Mouse (Mus musculus): ENCODE results near the gene Tfb1m.

Tfb1m gene

DNA sequence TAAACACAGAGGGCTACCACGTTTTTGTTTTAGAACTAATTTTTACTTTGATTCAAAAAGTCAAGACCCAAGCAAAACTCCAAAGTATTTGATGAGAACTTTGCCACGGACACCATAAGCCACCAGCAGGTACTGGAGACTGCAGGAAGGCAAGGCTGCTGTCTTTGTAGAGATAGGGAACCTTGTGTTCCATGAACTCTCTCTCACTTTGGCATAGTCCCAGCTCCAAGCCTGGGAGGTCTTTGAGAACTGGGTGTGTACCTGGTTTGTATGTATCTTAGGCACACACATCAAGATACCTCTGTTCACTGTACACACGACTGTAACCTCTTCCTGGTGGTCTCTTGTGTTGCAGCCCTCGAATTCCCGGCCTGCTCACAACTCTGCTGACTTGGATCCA lies 43.3 kb downstream of the Tfb1m start:
- no peak for DNase-seq (ENCODE audit: low read depth, low spot score)

DNA sequence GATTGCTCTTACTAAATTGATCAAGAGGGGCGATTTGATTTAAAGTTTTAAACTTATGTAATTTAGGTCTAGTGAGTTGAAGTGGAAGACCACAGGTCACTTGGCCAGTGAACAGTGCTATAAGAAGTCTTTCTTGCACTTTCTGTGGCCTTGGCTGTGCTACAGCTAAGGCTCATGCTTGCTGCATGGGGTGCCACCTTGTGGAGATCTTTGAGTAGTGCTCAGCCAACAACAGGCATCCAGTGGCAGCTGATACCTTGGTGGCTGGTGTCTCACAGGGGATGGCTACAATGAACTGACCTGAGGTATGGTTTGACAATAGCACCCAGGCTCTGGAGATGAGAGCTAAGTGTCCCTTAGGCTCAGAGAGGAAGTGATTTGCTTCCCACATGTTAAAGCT lies 47.7 kb downstream of the Tfb1m start:
- DNase-seq (ENCODE audit: low read depth, low spot score) = no peak

DNA sequence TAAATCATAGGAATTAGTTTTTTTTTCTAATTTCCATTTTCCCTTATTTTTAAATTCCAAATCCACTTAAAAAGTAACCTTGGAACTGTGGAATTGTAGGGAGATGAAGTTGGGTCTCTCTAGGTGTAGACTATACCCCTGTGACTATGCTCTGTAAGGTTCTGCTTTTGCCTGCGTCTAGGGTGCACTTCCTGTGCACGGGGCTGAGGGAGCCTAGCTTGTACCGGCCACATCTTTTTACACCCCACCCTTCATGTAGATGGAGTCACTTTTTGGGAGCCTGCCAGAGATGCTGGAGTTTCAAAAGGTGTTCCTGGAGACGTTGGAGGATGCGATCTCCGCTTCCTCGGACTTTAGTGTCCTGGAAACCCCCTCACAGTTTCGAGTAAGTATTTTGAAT lies 51.1 kb downstream of the Tfb1m start:
- DNase-seq (ENCODE audit: low read depth, low spot score) = no peak

DNA sequence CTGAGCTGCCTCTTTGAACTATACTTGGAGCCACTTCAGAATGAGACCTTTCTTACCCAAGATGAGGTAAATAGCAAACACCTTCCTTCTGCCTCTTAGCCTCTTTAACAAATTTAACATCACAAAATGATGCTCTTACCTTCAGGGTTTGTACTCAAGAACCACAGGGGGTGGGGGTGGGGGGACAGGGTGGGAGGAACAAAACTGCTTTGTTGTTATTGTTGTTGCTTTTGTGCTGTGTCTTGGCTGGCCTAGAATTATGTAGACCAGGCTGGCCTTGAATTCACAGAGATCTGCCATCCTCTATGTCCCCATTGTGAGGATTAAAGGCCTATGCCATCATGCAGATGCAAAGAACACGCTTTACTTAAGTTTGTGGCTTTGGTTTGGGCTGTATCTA lies 51.9 kb downstream of the Tfb1m start:
- DNase-seq (ENCODE audit: low read depth, low spot score) = no peak

DNA sequence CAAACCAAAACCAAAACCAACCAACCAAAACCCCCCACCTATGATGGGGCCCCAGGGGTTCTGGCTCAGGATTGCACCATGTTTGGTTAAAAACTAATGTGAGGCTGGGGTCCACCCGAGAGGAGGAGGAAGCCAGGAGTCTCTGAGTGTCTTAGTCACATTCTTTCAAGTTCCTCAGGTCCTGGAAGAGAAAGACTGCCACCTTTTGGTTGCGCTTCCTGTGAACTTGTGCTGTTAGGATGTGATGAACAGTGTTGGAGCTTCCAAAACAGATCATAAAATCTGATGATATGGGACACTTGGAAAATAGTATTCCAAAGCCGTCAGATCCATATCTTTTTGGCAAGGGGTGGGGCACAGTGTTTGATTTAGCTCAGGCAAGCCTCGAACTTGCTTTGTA lies 56.6 kb downstream of the Tfb1m start:
- DNase-seq (ENCODE audit: low read depth, low spot score) = no peak

DNA sequence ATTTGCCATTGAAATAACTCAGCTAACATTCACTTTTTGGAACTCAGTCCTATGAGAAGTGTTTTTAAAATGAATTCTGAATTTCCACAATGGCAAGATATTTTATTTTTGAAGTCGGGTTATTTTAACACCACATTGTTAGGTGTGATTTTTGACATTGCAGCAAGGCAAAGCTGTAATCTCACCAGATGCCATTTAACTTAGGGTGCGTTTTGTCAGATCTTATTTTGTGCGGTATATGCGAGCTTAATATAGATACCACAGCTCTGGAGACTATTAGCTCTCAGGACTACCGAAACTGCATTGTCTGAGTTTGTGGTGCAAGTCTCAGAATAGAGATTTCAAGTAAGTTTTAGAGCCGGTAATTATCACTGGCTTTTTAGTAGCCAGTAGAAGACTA lies 57.5 kb downstream of the Tfb1m start:
- DNase-seq (ENCODE audit: low read depth, low spot score) = no peak

DNA sequence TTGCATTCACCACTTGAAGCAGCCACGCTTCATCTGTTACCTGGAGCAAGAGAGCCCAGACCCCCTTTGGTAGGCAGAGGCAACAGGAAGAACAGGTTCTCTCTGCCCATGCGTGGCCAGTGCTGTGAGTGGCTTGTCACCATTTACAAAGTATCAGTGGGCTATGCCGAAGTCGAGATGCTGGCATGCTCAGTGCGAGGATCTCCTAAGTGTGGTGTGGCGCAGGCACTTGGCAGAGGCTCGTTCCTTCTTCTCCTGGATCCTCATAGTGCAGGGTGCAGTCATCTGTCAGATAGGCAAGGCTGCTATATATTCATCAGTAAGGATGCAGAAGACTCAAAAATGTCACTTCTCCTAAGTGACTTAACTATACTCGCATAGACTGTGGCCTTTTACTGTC lies 58.1 kb downstream of the Tfb1m start:
- DNase-seq (ENCODE audit: low read depth, low spot score) = no peak

DNA sequence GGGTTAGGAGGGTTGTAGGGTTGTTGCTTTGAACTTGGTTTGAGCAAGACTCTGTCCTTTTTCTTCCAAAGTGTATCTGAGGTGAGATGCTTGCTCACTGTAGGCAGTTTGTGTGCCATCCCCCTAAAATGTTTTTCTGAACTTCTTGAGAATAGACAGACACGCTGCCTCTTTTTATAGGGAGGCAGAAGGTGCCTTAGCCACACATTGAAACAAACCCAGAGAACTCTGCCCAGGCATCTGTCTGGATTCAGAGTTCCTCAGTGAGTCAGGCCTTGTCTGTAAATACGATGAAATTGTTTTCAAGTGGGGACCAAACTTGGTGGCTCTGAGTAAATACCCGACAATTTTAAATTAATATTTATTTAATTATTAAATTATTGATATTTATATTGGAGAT lies 59.0 kb downstream of the Tfb1m start:
- DNase-seq (ENCODE audit: low read depth, low spot score) = no peak

DNA sequence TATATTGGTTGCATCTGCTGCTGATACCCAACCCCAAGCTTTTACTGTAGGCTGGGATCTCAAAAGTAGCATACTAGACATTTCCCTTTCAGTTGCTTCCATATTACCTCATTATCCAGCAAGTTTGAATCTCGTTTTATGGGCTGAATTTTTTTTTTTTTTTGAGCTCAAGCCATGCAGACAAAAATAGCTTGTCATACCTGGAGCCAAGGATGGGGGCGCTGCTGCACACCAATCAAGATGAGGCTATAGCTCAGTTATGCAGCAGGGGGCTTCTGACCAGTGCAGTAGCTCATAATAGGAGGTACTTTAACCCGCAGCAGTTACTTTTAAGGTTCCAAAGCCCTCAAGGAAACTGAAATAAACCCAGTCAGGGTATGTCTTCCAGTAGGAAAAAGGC lies 59.5 kb downstream of the Tfb1m start:
- DNase-seq (ENCODE audit: low read depth, low spot score) = no peak

DNA sequence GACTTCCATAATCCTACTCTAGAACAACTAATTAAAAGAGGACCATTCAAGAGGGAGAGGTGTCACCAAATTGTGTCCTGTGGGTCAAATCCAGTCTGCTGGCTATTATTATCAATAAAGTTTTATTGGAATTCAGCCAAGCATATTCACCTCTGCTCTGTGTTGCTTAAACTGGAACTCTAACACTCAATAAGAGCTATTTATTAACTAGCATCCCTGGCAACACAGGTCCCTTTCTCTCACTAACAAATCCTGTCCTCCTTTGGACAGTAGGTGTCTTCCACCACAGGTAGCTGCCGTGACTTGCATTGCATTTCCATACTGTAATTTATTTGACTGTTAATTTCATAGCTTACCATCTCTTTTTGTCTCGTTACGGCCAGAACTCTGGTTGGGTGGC lies 61.5 kb downstream of the Tfb1m start:
- no peak for DNase-seq (ENCODE audit: low read depth, low spot score)

DNA sequence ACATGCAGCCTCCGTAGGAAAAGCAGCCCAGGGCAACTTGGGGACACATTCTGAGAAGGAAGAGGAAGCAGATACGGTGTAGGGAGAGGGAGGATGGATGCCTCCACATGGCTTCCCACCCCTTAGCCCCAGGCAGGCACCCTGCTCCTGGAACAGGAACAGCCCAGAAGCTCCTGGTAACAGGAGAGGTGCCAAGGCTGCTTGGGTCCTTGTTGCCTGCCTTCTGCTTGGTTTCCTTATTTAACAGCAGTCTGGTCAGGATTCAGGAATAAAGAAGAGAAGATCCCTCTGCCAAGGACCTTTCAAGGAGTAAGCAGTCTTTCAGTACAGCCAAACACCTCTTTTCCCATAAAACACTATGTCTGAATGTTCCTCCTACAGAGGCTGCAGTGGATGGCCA lies 62.0 kb downstream of the Tfb1m start:
- peak; percentile 83 for DNase-seq (ENCODE audit: low read depth, low spot score)

DNA sequence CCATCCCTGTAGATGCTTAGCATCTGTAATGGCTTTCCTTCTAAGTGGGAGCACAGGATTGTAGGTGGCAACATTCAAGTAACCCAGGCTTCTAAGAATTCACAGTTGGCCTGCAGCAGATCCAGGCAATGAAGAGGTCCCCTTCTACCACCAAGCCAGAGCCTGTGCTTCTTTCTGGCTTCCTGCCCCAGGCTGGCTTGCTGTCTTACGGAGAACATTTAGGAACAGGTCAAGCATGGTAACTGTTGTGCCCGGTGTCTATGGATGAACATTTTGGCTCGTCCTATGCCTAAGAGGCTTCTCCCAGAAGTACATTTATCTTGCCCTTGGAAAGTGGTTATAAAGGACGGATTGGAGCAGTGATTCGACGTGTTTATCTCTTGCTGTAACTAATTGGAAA lies 65.9 kb downstream of the Tfb1m start:
- DNase-seq (ENCODE audit: low read depth, low spot score) = no peak

DNA sequence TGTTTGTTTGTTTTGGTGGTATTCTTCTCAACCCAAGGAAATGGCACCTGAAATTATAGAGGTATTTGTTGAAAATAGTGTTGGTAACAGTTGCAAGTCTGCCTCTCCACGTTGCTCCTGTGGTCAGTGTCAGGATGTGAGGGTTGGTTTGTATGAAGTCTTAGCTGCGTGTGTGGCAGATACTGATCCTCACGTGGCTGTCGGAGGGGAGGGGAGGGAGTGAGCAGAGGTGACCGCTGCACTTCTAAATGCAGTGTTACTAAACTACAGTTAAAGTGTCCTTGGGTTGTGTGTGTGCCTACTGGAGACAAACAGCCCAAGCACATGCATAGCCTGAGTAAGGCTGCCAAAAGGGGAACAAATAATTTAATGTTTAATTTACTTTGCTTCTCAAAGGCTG lies 66.5 kb downstream of the Tfb1m start:
- no peak for DNase-seq (ENCODE audit: low read depth, low spot score)

DNA sequence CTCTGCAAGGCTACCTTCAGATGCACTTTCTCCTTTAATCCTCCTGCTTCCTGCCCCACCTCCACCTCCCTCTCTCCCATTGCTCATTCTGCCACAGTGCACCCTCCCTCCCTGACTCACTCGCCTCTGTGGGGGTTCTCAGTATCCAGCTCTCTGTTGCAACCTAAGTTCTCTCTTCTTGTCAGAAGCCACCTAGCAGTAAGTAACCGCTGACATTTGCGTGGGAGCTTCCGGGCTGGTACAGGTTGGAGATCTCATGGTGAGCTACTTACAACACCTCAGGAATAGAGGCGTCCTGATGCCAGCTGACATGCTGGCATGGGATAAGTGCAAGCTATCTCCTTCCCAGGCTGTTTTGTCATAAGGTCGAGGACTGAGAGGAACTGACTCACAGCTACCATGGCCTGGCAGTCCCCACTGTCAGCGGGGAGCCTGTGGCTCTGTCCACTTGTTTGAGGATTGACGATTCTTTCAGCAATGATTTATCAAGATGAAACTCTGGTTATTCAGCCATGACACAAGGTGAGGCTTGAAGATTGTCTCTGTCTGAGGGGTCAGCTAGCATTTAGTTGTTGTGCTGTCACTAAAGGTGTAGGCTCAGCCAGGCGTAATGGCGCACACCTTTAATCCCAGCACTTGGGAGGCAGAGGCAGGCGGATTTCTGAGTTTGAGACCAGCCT lies 67.2 kb downstream of the Tfb1m start:
- DNase-seq (ENCODE audit: low read depth, low spot score) = no peak

DNA sequence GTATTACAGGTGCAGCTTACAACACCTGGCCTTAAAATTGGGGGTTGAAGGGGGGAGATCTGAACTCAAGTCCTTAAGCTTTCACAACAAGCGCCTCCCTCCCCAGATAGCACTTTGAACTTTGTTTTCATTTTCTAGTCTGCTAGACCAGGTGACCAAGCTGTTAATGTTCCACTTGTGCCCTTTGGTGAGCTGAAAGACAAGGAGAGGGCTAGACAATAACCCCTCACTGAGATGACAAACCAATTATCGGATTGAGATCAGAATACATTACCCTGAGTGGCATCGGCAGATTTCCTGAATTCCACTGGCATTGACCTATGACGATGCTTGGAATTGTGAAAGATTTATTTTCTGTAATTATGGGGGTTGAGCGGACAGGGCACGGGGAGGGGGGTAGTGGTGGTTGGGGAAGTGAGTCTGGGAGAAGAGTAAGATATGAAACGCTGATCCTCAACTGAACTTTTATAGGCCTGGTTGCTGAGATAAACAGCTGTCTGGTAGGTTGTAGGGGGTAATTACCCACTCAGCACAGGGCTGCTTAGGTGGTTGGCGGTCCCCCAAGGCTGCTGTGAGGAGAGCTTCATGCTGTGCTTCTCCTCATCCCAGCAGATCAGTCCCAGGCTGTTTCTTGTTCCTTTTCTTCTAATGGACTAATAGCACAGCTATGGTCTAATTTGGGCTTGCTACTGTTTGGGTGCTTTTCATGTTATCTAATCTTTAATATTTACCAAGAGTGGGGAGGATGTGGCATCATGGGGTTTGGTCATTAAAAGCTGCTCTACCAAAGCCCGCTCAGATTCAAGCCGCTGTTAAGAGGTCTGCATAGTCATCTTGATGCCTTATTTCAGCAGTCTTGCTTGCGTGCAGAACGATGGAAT lies 69.6 kb downstream of the Tfb1m start:
- no peak for DNase-seq (ENCODE audit: low read depth, low spot score)

DNA sequence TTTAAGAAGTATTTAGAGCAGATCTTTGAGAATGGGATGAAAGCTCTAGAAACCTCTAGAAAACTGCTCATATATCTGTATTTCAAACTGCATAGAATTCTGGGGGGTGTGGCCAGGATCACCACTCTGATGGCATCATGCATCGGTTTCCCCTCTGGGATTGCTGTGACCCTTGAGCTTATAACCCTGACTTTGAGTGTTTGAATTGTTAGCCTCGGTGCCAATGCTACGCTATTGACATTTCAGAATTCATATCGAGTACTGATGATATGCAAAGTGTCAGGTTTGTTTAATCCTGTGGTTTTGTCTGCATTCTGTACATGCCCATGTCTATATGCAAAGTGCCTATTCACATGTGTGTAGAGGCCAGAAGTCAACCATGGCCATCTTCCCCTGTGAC lies 70.4 kb downstream of the Tfb1m start:
- no peak for DNase-seq (ENCODE audit: low read depth, low spot score)

DNA sequence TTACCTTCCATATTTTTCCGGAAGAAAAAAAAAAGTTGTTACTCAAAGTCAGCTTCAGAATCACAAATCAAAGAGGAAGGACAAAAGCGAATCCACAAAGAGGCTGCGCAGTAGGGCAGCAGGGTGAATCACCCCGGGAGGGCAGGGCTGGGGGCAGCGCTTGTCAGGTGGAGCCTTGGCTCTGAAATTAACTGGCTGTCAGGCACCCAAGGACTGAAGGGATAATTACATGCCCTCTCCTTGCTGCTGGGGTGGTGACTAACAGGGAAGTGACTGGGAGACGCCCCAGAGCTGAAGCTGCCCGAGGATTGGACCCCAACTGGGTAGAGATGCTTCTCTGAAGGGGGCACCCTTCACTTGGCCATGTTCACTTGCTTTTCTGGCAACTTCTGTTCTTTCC lies 71.7 kb downstream of the Tfb1m start:
- no peak for DNase-seq (ENCODE audit: low read depth, low spot score)

DNA sequence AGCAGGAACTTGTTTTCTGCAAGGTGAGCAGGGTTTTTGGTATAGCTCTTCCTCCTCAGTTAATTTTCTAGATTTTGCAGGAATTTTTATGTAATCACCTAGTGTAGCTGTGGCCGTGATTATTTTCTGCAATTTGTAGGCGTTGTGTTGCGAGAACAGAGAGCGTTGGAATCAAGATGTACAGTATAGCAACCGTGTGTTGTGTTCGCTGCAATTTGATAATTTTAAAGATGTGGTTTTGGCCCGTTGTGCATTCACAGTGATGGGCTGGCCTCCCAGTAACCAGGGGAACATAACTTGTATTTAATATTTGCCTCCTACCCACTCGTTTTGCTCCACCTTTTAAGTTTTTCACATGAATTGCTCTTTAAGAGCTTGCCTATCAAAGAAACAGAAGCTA lies 74.5 kb downstream of the Tfb1m start:
- no peak for DNase-seq (ENCODE audit: low read depth, low spot score)

DNA sequence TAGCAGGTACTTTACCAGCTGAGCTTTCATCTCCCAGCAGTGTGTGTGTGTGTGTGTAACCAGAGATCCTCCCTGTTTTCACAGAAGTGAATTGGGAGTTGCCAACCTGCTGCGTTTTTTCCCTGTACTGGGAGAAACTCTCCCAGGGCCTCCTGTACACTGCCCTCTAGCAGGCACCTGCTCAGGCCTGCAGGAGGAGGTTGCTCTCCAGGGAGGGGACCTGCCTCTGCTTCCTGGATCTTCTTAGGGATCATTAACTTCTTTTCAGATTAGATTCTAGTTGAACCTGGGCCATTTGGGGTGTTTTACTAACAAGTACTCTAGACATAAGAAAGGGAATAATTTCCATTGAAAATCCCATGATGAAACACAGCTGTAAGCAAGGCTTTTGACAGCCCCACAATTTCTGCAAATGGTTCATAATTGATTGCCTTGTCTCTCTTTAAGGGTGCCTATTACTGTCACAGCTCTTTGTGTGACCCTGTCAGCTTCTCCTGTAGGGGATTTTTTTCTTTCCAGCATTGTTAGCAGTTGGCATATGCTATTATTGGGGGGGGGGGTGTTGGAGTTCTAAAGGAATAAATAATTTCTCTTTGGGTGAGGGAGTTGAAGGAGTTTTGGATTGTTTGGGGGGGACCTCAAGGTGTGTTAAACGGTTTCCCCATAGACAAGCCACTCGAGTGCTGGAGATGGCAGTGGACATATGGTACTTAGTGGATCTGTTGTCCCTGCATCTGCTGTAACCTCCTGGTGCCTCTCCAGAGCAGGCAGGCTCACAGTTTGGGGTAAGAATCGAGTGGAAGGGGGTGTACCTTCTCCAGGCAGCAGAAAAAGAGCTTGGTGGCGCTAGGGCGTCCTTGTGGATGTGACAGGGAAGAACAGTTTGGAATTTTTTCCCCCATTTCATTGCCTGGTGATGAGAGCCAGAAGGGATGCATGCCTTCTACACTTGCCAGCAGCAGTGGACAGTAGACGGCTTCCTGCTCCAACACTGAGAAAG lies 75.7 kb downstream of the Tfb1m start:
- no peak for DNase-seq (ENCODE audit: low read depth, low spot score)

DNA sequence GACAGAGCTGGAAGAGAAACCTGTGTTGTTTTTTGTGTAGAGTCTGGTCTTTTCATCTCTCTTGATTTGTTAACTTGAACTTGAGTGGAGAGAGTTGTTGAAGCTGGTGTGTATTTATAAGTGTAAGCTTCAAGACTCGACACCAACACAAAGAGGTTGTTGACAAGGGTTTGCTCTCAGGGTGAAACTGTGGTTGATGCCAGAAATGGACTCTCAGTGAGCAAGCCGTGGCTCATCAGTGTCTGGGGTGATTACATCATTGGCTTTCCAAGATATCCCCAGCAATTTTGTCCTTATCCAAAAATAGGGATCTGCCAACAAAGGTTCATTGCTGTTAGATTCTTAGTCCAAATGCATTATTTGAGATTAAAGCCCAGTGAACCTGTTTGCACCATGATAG lies 81.0 kb downstream of the Tfb1m start:
- no peak for DNase-seq (ENCODE audit: low read depth, low spot score)

DNA sequence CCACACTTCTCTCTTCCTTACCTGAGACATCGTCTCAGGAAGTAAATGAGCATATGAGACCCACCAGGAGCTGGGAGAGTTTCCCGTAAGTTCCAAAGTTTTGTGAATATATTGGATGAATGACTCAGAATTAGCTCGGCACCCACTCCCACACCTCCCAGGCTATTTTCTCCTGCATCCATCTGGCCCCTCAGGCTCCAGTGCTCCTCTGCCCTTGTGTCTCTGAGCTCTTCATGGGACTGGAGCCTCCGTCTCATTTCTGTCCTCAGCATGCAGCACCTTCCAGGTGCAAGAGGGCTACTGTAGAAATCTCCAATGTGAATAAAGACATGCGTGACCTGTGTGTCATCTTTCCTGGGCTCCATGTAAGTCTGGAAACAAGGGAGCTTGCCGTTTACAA lies 85.6 kb downstream of the Tfb1m start:
- no peak for DNase-seq (ENCODE audit: low read depth, low spot score)
